Mouse (Mus musculus) midbrain, embryonic 13.5 days (tissue): Measurements from ENCODE around the gene Mien1. TPM values are rescaled to one million over a fixed set of nuclear protein-coding genes. Genes with fewer than 3 reads are reported as not detected.

Experiments
- ATAC-seq: fragments of 200-750 bp; cut with Nextera tagmentation; 2 replicates; pipeline ENCODE4 v1.8.0; 2017; ENCODE audit warnings: mild to moderate bottlenecking, moderate TSS enrichment, moderate library complexity
- H3K27ac ChIP-seq: fragments of 300-500 bp; sonication (generic); 2 replicates; pipeline ENCODE4 v1.5.1; 2015; ENCODE audit warnings: inconsistent platforms, mild to moderate bottlenecking, moderate library complexity
- H3K27me3 ChIP-seq: fragments of 300-500 bp; sonication (generic); 2 replicates; pipeline ENCODE4 v1.6.1; 2015; ENCODE audit warnings: mild to moderate bottlenecking, inconsistent platforms
- H3K36me3 ChIP-seq: fragments of 300-500 bp; sonication (generic); 2 replicates; pipeline ENCODE4 v1.6.1; 2015; ENCODE audit warnings: mild to moderate bottlenecking, inconsistent platforms
- H3K4me1 ChIP-seq: fragments of 300-500 bp; sonication (generic); replicated peaks from 2 replicates; pipeline ENCODE4 v1.6.1; 2015; ENCODE audit warnings: inconsistent platforms
- H3K4me2 ChIP-seq: fragments of 300-500 bp; sonication (generic); replicated peaks from 2 replicates; pipeline ENCODE4 v1.6.1; 2015; ENCODE audit warnings: moderate library complexity, mild to moderate bottlenecking, inconsistent platforms
- H3K4me3 ChIP-seq: fragments of 300-500 bp; sonication (generic); replicated peaks from 2 replicates; pipeline ENCODE4 v1.5.1; 2015; ENCODE audit warnings: mild to moderate bottlenecking, inconsistent platforms
- H3K9ac ChIP-seq: fragments of 300-500 bp; sonication (generic); replicated peaks from 2 replicates; pipeline ENCODE4 v1.6.1; 2015; ENCODE audit warnings: mild to moderate bottlenecking, inconsistent platforms
- H3K9me3 ChIP-seq: fragments of 300-500 bp; sonication (generic); 2 replicates; pipeline ENCODE4 v1.6.1; 2016; ENCODE audit warnings: mild to moderate bottlenecking, inconsistent platforms
- WGBS: fragments of 180-500 bp; shearing (Covaris S2); methylation state at CpG from one replicate; pipeline ENCODE4 v1.1.7; 2015; 5-methylcytosine and 5-hydroxymethylcytosine counted together
- polyA plus RNA-seq: library from polyadenylated mRNA; unstranded; fragments of >200 nt; fragmentation: Nextera tagmentation; extraction: Ambion mirVana; gene quantifications from 2 replicates; pipeline ENCODE4 v1.2.1, GENCODE M21; 2015

Mien1 gene
- polyA plus RNA-seq: 231 and 239 TPM in 2 replicates

GRCm38 (mm10) chr11:98438331-98439158 is at the start of gene Mien1:
TSS of gene Mien1 (minus strand) at chr11:98438991.
- ATAC-seq: peak; percentile 95

DNA sequence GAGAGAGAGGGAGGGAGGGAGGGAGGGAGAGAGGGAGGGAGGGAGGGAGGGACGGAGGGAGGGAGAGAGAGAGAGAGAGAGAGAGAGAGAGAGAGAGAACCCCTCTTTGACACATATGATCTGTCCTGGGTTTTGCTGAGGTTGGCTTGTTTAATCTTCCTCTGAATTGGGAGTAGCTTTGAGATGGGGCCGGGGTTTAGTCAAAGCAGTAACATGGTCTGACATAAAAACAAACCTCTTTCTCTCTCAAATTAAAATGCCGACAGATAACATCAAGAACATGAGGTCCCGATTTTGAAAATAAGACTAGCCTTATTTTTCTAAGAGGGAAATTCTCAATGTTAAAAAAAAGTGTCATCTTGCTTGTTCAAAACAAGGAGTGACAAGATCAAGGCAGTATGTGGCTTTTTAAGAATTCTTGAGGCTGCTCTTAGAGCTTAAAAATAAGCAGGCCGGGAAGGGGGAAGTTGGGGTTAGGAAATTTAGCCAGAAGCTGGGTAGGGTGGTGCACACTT is 48.8 kb upstream of the Mien1 start:
- ATAC-seq: no peak
- Histone ChIP-seq H3K4me3 (no peak overlapping the region), H3K27me3 (no peaks in the 10 kb centered on the region), H3K36me3 (no peaks in the 10 kb centered on the region), H3K9ac (no peak overlapping the region), H3K9me3 (no peaks in the 10 kb centered on the region), H3K27ac (no peak overlapping the region), H3K4me1 (peaks cover 6% of the 10 kb centered on the region; the same call in 1 of the 2 replicates), H3K4me2 (no peak overlapping the region)
- 80% methylated on average over 5 of the region's 5 CpGs for WGBS

More at GRCm38 (mm10) chr11:98438331-98439158, at the start of gene Mien1:
- Histone ChIP-seq H3K36me3 (peaks cover 25% of the 10 kb centered on the region), H3K9me3 (no peaks in the 10 kb centered on the region), H3K9ac (peak within 1 kb of the TSS; percentile 69), H3K4me1 (peaks cover 9% of the 10 kb centered on the region), H3K27me3 (no peaks in the 10 kb centered on the region), H3K27ac (peak within 1 kb of the TSS; percentile 57), H3K4me2 (peak within 1 kb of the TSS; percentile 73), H3K4me3 (peak within 1 kb of the TSS; percentile 77)
- WGBS: 2% methylated on average over 43 of the region's 43 CpGs

DNA sequence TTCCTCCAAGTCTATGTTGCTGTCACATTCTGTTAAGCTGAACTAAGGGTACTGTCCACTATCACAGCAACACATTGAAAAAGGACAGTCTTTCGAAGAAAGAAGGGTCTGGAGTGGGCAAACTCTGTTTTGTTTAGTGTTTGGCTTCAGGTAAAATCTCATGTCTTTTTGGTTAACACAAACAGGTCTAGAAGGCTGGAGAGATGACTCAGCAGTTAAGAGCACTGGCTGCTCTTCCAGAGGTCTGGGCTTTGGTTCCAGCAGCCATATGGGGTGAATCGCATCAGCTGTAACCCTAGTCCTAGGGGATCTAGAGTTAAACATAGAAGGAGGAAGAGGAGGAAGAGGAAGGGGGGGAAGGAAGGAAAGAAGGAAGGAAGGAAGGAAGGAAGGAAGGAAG is 47.0 kb upstream of the Mien1 start:
- no peaks in the 10 kb centered on the region for H3K9me3 ChIP-seq
- H3K4me2 ChIP-seq: no peak overlapping the region
- H3K27me3 ChIP-seq: no peaks in the 10 kb centered on the region
- no peak overlapping the region for H3K27ac ChIP-seq
- no peak overlapping the region for H3K4me3 ChIP-seq
- H3K9ac ChIP-seq: no peak overlapping the region
- no peak for ATAC-seq
- H3K36me3 ChIP-seq: no peaks in the 10 kb centered on the region
- H3K4me1 ChIP-seq: peaks cover 6% of the 10 kb centered on the region; the same call in 1 of the 2 replicates
- 93% methylated on average over 2 of the region's 2 CpGs for WGBS

DNA sequence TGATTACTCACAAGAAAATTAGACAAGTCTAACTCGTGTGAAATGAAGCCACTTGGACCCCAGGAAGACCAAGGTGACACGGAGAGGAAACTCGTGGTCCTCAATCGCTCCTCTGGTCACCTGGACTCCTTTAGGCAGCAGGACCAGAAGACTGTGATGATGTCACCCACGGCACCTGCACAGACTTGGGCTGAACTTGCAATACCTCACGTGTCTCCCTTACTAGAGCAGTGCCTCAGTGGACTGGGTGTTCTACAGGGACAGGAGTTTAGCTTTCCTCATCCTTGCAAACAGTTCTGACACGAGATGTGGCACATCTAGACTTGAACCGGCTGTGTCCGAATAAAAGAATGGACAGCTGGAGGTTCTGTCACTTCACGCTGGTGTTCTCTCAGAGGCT is 43.3 kb upstream of the Mien1 start:
- no peak for ATAC-seq
- H3K9ac ChIP-seq: no peak overlapping the region
- no peak overlapping the region for H3K27ac ChIP-seq
- no peaks in the 10 kb centered on the region for H3K27me3 ChIP-seq
- no peak overlapping the region for H3K4me2 ChIP-seq
- no peaks in the 10 kb centered on the region for H3K9me3 ChIP-seq
- WGBS: 86% methylated on average over 10 of the region's 10 CpGs
- H3K4me1 ChIP-seq: no peaks in the 10 kb centered on the region
- no peak overlapping the region for H3K4me3 ChIP-seq
- no peaks in the 10 kb centered on the region for H3K36me3 ChIP-seq

DNA sequence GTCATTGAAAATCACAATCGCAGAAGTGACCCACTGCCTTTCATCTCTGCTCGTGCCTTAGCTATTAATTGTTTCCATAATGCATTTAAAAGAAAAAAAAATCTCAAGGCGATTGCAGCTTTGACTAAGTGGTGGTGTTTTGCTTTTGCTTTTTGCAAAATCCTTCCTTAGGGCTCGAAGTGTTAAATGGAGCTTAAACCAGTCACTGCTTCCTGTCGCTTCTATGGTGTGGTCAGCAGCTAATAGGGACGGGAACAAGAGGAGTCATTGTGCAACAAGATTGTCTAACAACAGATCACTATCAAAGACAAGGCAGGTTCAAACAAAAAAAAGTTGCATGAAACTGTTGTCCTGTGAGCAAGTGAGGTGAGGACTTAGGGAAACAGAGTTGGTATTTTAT is 42.4 kb upstream of the Mien1 start:
- Histone ChIP-seq H3K27me3 (no peaks in the 10 kb centered on the region), H3K36me3 (no peaks in the 10 kb centered on the region), H3K4me2 (no peak overlapping the region), H3K9ac (no peak overlapping the region), H3K9me3 (no peaks in the 10 kb centered on the region), H3K4me3 (no peak overlapping the region), H3K4me1 (no peaks in the 10 kb centered on the region), H3K27ac (no peak overlapping the region)
- 73% methylated on average over 6 of the region's 6 CpGs for WGBS
- ATAC-seq: no peak

GRCm38 (mm10) chr11:98479940-98480497 is 41.2 kb upstream of the Mien1 start:
- Histone ChIP-seq H3K4me1 (no peaks in the 10 kb centered on the region), H3K27ac (no peak overlapping the region), H3K4me3 (no peak overlapping the region), H3K27me3 (no peaks in the 10 kb centered on the region), H3K9me3 (no peaks in the 10 kb centered on the region), H3K9ac (no peak overlapping the region), H3K4me2 (no peak overlapping the region), H3K36me3 (no peaks in the 10 kb centered on the region)
- ATAC-seq: no peak
- WGBS: 93% methylated on average over 12 of the region's 12 CpGs

GRCm38 (mm10) chr11:98479026-98479939 is 40.5 kb upstream of the Mien1 start:
- H3K4me1 ChIP-seq: no peaks in the 10 kb centered on the region

GRCm38 (mm10) chr11:98477011-98477701 is 38.4 kb upstream of the Mien1 start:
- no peak overlapping the region for H3K4me2 ChIP-seq
- H3K4me1 ChIP-seq: peaks cover 5% of the 10 kb centered on the region; the same call in 1 of the 2 replicates
- H3K9ac ChIP-seq: no peak overlapping the region
- H3K4me3 ChIP-seq: no peak overlapping the region
- no peak overlapping the region for H3K27ac ChIP-seq
- no peaks in the 10 kb centered on the region for H3K9me3 ChIP-seq
- H3K36me3 ChIP-seq: no peaks in the 10 kb centered on the region
- H3K27me3 ChIP-seq: no peaks in the 10 kb centered on the region
- no peak for ATAC-seq
- 75% methylated on average over 14 of the region's 14 CpGs for WGBS

More at GRCm38 (mm10) chr11:98479026-98479939, 40.5 kb upstream of the Mien1 start:
- H3K27ac ChIP-seq: no peak overlapping the region
- H3K9ac ChIP-seq: no peak overlapping the region
- no peaks in the 10 kb centered on the region for H3K36me3 ChIP-seq
- H3K27me3 ChIP-seq: no peaks in the 10 kb centered on the region
- ATAC-seq: no peak
- no peak overlapping the region for H3K4me2 ChIP-seq
- WGBS: 83% methylated on average over 13 of the region's 13 CpGs
- H3K4me3 ChIP-seq: no peak overlapping the region
- H3K9me3 ChIP-seq: no peaks in the 10 kb centered on the region

- Histone ChIP-seq H3K4me1 (peaks cover 5% of the 10 kb centered on the region; the same call in 1 of the 2 replicates), H3K27me3 (no peaks in the 10 kb centered on the region), H3K27ac (no peak overlapping the region), H3K9me3 (no peaks in the 10 kb centered on the region), H3K4me2 (no peak overlapping the region), H3K4me3 (no peak overlapping the region), H3K36me3 (no peaks in the 10 kb centered on the region), H3K9ac (no peak overlapping the region)
- no peak for ATAC-seq
- 91% methylated on average over 4 of the region's 4 CpGs for WGBS
Observed at GRCm38 (mm10) chr11:98476434-98476807, 37.6 kb upstream of the Mien1 start.

DNA sequence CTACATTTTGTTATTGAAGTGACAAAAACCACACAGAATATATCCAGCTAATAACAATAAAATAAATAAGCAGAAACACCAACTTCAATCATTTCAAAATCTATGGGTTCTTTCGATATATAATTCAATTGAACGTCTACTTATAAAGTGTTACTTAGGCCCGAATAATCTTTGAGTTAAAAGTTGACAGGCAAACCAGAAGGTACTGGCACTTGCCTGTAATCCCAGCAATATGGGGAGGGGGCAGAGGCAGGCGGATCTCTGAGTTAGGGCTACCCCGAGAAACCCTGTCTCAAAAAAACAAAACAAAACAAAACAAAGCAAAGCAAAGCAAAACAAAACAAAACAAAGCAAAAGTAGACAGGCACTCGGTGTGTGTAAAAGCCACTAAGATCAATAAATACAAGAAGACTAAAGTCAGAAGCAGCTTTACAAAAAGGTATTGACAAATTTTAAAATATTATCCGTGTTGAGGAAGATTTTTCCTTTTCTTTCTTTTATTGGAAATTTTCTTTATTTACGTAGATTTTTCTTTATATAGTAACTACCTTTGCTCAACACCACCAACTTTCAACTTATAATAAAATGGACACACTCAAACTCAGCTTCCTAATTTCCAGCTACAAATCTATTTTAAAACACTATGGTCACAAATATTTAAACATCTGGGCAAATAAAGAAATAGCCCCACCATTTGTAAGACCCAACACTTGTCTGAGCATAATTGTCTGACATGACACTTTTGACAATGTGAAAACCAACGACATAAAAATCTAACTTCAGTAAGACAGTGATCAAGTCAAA is 37.0 kb upstream of the Mien1 start:
- Histone ChIP-seq H3K27me3 (no peaks in the 10 kb centered on the region), H3K9ac (no peak overlapping the region), H3K36me3 (no peaks in the 10 kb centered on the region), H3K4me1 (peaks cover 5% of the 10 kb centered on the region; the same call in 1 of the 2 replicates), H3K9me3 (no peaks in the 10 kb centered on the region), H3K4me2 (no peak overlapping the region), H3K27ac (no peak overlapping the region), H3K4me3 (no peak overlapping the region)
- 91% methylated on average over 9 of the region's 9 CpGs for WGBS
- ATAC-seq: no peak

- H3K4me2 ChIP-seq: no peak overlapping the region
- H3K4me3 ChIP-seq: no peak overlapping the region
- 88% methylated on average over 11 of the region's 11 CpGs for WGBS
- H3K27ac ChIP-seq: no peak overlapping the region
- no peak overlapping the region for H3K9ac ChIP-seq
- no peaks in the 10 kb centered on the region for H3K9me3 ChIP-seq
- H3K27me3 ChIP-seq: no peaks in the 10 kb centered on the region
- no peaks in the 10 kb centered on the region for H3K36me3 ChIP-seq
- no peak for ATAC-seq
- H3K4me1 ChIP-seq: peaks cover 5% of the 10 kb centered on the region; the same call in 1 of the 2 replicates
Observed at GRCm38 (mm10) chr11:98474967-98475366, 36.2 kb upstream of the Mien1 start.
